Mouse (Mus musculus) Patski (cell line): Measurements from ENCODE around the gene Tfcp2. TPM values are rescaled to one million over a fixed set of nuclear protein-coding genes. Genes with fewer than 3 reads are reported as not detected.
A peak's percentile ranks its signal among the peaks of the same experiment; 100 is the strongest.

Experiments used
- ATAC-seq: fragments of 100-300 bp; one replicate; pipeline ENCODE4 v1.8.0; 2021
- CTCF ChIA-PET: fragments of 350-600 bp; sonication (Branson Sonifier 250); formaldehyde crosslinking; loops from one replicate; lab custom pipeline; 2022; ENCODE audit warnings: inconsistent platforms; lab: Charles Lee
- POLR2A ChIA-PET: fragments of 350-600 bp; sonication (Branson Sonifier 250); formaldehyde crosslinking; loops from one replicate; lab custom pipeline; 2022; ENCODE audit warnings: antibody characterized with exemption, inconsistent platforms; lab: Charles Lee
- DNase-seq: peaks from one replicate; pipeline ENCODE4 v3.0.0-alpha.2; 2011; ENCODE audit warnings: low read depth, low spot score
- H3K27me3 ChIP-seq: fragments of 371-371 bp; one replicate; pipeline ENCODE4 v1.5.1; 2021
- CTCF ChIP-seq: fragments of 100-300 bp; IDR thresholded peaks from one replicate; pipeline ENCODE4 v1.5.1; 2021
- in situ Hi-C: fragments of 300-500 bp; cut with MboI; formaldehyde crosslinking; loops from 3 replicates; pipeline ENCODE4 v1.11.1; 2018; ENCODE audit warnings: low pct_unique_long_range_greater_than_20kb, mixed read lengths
- polyA plus RNA-seq: library from polyadenylated mRNA; unstranded; gene quantifications from one replicate; pipeline ENCODE4 v1.2.3, GENCODE M21; 2021

The Tfcp2 gene
- polyA plus RNA-seq: 35.2 TPM

DNA sequence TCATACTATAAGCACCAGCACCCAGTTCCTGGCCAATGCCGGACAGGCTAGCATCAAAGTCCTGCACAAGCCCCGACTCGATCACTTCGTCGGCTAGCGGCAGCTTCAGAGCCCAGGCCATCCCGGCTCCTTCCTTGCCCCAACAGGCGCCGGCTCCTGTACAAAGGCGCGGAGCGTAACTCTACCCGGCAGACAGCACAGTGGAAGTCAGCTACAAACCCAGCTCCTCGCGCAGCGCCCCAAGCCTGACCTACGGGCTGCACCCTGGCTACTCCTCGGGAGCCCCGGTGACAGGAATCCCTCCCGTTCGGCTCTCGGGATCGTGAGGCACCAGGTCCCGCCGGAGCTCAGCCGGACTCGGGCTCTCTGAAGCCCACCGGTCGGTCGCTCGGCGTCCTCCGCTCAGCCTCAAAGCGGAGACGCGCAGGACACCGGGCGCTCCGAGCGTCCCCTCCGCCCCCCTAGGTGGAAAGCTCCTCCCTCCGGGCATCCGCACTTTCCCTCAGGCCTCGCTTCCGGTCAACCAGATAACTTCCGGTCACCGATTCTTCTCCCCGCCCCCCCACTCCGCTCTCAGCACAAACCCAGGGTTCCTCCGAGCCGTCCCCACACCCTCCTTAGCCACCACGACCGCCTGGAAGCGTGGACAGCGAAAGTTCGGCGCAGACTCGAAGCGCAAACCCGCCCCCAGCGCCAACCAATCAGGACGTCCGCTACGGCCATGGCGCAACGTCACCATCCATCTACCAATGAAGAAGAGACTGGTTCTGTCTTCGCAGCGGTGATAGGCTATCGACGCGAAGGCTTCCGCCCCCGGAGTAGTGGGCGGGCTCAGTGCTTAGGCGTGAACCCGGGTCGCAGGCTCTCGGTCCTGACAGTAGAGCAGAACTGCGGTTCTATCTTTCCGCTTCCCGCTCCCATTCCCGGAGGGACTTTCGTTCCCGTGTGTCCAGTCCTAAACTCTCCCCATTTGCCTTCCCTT, at the start of gene Tfcp2:
TSS of gene Tfcp2 (minus strand) at position 683 of the 982 bp plus-strand sequence.
- in situ Hi-C loops: no loop called here
- ChIA-PET POLR2A (interaction anchor here (0.6 to 1.9 kb wide), 7 partner anchors 10 to 84 kb away, joined by 3 to 9 read pairs (median 3); partner anchors contain the start of gene Pou6f1), CTCF (interaction anchor here (1.1 to 1.4 kb wide), 5 partner anchors 18 to 100 kb away, joined by 3 to 7 read pairs (median 3); no protein-coding TSS in a partner anchor)
- H3K27me3 ChIP-seq: no peaks in the 10 kb centered on the region
- ATAC-seq (peak; percentile 97), DNase-seq (peak; percentile 95)
- TF ChIP-seq CTCF: no peak

DNA sequence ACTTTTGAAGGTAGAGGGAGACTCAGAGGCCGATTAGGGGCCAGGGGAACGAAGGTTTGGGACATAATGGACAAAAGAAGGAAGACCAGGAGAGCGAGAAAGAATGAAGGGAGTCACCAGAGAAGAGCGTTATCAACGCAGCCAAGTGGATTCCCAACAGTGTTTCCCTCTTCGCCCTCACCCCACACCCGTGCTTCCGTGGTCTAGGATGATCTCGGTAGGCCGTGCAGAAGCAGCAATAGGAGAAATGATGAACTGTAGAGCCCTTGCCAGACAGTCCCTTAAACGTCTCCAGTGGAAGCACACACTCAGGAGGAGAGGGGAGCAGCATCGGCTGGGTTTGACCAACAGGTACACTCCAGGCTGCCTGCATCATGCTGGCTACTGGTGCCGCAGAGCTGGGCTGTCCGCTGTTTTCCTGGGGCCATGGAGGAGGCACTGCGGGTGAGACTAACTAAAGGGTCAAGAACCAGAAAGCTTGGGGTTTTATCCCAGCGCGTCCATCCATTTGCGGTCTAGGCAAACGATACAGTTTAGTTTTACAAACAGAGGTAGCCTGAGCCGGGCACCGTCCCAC, 49.0 kb upstream of the Tfcp2 start:
- ChIA-PET POLR2A (interaction anchor here (3.4 kb wide), 1 partner anchor 49 kb away, joined by 9 read pairs; the partner anchor contains the start of gene Tfcp2), CTCF (no interaction called here)
- no peaks in the 10 kb centered on the region for H3K27me3 ChIP-seq
- no peak for TF ChIP-seq CTCF
- ATAC-seq (no peak), DNase-seq (no peak)
- in situ Hi-C loops: no loop called here

DNA sequence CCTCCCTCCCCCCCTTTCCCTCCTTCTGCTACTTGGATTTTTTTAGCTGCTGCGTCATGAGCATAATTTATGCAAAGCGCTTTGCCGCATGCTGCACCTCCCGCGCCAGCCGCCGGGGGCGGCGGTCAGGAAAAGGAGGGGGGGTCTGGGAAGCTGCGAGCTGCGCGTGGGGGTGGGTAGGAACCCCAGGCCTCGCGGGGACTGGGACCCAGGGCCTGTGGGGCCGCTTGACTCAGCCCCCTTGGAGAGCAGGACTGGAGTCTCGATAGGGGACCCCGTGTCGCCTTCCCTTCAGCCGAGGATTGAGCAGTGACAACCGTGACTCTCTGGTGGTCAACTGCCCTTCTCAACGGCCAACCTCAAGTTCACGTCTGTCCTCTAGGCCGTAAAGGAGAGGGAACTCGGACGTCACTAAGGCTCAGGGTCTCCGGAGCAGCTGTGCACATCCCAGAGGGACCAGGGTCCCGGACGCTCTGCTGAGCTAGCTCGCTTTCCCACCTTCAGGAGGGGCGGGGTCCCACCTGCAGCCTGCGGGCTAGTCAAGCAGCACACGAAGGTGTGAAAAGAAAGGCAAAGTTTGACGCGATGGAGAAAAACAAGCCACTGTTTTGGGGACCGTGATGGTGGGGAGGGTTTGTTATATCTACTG, 48.4 kb upstream of the Tfcp2 start:
- POLR2A ChIA-PET: interaction anchor here (0.7 to 3.4 kb wide), 3 partner anchors 13 to 415 kb away, joined by 3 to 9 read pairs (median 5); partner anchors contain the start of gene Tfcp2
- ATAC-seq: peak; percentile 68
- no peaks in the 10 kb centered on the region for H3K27me3 ChIP-seq
- in situ Hi-C loops: no loop called here
- peak; percentile 88 for TF ChIP-seq CTCF
- no peak for DNase-seq
- CTCF ChIA-PET: interaction anchor here (2.3 kb wide), 1 partner anchor 12 kb away, joined by 6 read pairs; no protein-coding TSS in a partner anchor

DNA sequence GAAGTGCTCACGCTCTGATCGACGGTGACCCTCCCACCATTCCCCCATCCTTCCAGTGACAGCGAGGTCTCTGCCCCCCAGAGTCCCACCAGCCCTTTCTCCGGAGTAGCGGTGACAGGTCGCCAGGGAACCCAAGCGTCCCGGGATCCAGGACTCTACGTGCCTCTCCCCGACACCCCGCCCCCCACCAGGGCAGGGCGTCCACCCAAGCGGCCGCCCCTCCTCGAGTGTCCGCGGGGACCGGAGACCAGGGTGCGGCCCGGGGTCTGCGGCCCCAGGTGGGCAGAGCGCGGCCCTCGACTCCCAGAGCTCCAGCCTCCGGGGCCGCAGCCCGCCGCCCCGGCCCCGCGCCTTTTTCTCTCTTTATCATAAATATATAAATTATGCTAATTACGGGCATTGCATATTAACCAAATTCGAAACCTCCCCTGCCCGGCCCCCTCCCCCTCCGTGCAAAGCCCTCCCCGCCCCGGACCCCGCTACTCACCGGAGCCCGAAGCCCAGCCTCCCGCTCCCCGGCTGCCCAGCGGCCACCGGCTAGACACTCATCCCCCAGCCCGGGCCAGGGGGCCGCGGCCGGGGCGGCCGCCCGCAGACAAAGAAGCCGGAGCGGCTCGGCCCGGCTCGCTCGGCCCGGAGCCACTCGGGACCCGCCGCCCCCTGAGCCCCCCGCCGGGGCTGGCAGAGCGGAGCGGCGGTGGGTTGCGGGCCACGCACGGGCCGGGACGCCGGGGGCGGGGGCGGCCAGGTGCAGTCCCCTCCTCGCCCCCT, 47.7 kb upstream of the Tfcp2 start, which contains the start of gene Pou6f1:
TSS of gene Pou6f1 (minus strand) at position 709 of the 771 bp plus-strand sequence.
- CTCF ChIA-PET: interaction anchor here (2.3 kb wide), 1 partner anchor 11 kb away, joined by 6 read pairs; no protein-coding TSS in a partner anchor
- peak; percentile 27 for ATAC-seq

DNA sequence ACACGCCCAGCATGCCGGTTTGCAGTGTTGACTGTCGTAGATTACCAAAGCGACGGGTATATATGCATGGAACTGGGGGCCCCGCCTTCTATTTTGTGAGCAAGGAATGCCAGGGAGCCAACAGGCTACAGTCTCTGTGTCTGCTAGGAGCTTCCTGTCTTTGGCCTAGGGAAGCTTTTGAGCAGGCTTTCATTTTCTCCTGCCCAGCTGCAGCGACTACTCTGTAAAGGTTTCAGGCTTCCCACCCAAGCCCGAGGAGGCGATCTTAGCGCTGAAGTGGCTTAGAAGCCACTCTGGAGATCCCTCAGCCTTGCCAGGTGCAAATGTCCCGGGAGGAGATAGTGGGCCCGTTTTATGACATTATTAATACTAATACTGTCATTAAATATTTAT, 47.1 kb upstream of the Tfcp2 start:
- no peaks in the 10 kb centered on the region for H3K27me3 ChIP-seq
- POLR2A ChIA-PET: interaction anchor here (1.4 to 3.4 kb wide), 2 partner anchors 15 to 47 kb away, joined by 3 to 9 read pairs; partner anchors contain the start of gene Tfcp2
- peak; percentile 14 for ATAC-seq
- in situ Hi-C loops: no loop called here
- no peak for DNase-seq
- TF ChIP-seq CTCF: no peak
- CTCF ChIA-PET: interaction anchor here (2.3 kb wide), 1 partner anchor 11 kb away, joined by 6 read pairs; no protein-coding TSS in a partner anchor

More for the DNA sequence above, 47.7 kb upstream of the Tfcp2 start, which contains the start of gene Pou6f1:
- no peaks in the 10 kb centered on the region for H3K27me3 ChIP-seq
- in situ Hi-C loops: no loop called here
- TF ChIP-seq CTCF: no peak
- no peak for DNase-seq
- POLR2A ChIA-PET: interaction anchor here (0.7 to 3.4 kb wide), 3 partner anchors 14 to 414 kb away, joined by 3 to 9 read pairs (median 5); partner anchors contain the start of gene Tfcp2

DNA sequence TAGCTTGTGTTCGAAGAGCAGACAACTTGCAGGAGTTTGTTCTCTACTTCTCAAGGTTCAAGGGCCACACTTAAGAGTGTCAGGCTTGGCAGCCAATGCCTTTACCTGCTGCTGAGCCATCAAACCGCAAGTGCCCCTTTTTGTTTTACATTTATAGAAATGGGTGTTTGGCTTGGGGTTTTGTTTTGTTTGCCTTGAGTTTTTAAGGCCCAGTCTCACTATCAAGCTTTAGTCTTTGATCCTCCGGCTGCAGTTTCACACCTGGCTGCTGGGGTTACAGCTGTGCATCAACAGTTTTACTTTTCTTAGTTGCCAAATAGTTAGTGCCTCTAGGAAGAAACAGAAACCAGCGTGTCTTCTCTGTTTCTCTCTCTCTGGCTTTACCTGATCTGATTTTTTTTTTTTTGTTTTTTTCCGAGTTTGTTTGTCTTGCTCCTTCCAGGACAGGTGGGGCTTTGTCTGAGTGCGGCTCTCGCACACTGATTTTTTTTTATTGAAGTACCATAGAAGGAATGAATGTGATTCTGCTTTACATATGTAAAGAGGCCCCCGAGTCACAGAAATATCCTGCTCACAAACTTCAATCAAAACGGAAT, 46.6 kb upstream of the Tfcp2 start:
- ChIA-PET CTCF (interaction anchor here (2.3 kb wide), 1 partner anchor 10 kb away, joined by 6 read pairs; no protein-coding TSS in a partner anchor), POLR2A (interaction anchor here (1.4 to 3.4 kb wide), 2 partner anchors 15 to 47 kb away, joined by 3 to 9 read pairs; partner anchors contain the start of gene Tfcp2)
- DNase-seq: no peak
- in situ Hi-C loops: no loop called here
- no peaks in the 10 kb centered on the region for H3K27me3 ChIP-seq
- TF ChIP-seq CTCF: no peak
- ATAC-seq: no peak

DNA sequence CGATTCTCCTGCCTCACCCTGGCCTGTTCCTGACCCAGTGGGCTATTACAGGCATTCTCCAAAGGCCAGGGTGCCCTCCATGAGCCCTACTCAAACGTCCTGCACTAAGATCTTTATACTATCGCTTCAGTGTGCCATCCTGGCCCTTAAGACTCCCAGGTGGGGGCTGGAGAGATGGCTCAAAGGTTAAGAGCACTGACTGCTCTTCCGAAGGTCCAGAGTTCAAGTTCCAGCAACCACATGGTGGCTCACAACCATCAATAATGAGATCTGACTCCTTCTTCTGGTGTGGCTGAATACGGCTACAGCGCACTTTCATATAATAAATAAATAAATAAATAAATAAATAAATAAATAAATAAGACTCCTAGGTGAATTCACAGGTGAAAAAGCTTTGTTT, 41.0 kb upstream of the Tfcp2 start:
- ChIA-PET POLR2A (no interaction called here), CTCF (interaction anchor here (0.7 kb wide), 1 partner anchor 20 kb away, joined by 3 read pairs; no protein-coding TSS in a partner anchor)
- in situ Hi-C loops: no loop called here
- TF ChIP-seq CTCF: no peak
- no peaks in the 10 kb centered on the region for H3K27me3 ChIP-seq
- DNase-seq: no peak
- no peak for ATAC-seq

DNA sequence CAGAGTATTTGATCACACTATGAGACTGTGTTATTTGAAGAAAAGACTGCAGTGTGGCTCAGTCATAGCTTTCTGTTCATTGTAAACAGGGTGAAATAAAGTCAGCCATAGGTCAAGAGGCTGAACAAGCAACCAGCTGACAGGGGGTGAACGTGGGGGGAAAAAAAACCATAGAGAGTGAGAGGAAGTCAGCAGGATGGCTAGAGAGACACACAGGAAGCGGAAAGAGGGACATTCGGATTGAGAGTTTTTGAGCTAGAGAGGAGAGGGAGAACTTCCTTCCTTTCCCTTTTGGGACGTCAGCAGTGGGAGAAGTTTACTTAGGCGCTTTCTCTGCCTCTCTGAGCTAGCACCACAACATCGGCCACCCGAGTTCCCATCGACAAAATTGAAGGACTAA, 38.6 kb upstream of the Tfcp2 start:
- DNase-seq (no peak), ATAC-seq (no peak)
- no peaks in the 10 kb centered on the region for H3K27me3 ChIP-seq
- in situ Hi-C loops: no loop called here
- POLR2A ChIA-PET: interaction anchor here (0.6 kb wide), 1 partner anchor 75 kb away, joined by 6 read pairs; no protein-coding TSS in a partner anchor
- CTCF ChIA-PET: interaction anchor here (0.9 kb wide), 1 partner anchor 22 kb away, joined by 3 read pairs; no protein-coding TSS in a partner anchor
- no peak for TF ChIP-seq CTCF
